Mouse (Mus musculus) gastrocnemius, adult 18-20 months (tissue): ENCODE results near the gene Dcbld1. TPM values are rescaled to one million over a fixed set of nuclear protein-coding genes. Genes with fewer than 3 reads are reported as not detected.

ENCODE experiments used
- DNase-seq: peaks from one replicate; pipeline ENCODE4 v3.0.0; 2021; ENCODE audit warnings: low spot score
- long read RNA-seq, 2 experiments: library from polyadenylated mRNA; stranded (forward); transcript quantifications; one replicate each; pipeline ENCODE4 v2.0.0; 2021
- total RNA-seq, 2 experiments: library from RNA; stranded (reverse); gene quantifications; 2 replicates each; pipeline ENCODE4 v1.2.3; 2021

The Dcbld1 gene
- total RNA-seq, result 1 to 10 TPM; 1.3 to 1.7 TPM
- long read RNA-seq, experiment 1, partial matches to known transcripts, result 1 of 3 reads
- long read RNA-seq, experiment 1, other reads (novel, unspliced or antisense), result 1 of 3 reads
- long read RNA-seq, experiment 2, partial matches to known transcripts, result 0 of 1 reads
- long read RNA-seq, experiment 2, other reads (novel, unspliced or antisense), result 1 of 1 reads

GRCm38 (mm10) chr10:52233301-52233968 is at the start of gene Dcbld1:
Gene Dcbld1, plus strand, starts transcription at chr10:52233619.
- peak; percentile 37 for DNase-seq

- no peak for DNase-seq
These were observed 47.5 kb upstream of the Dcbld1 start for GRCm38 (mm10) chr10:52185900-52186299.

GRCm38 (mm10) chr10:52194957-52195852 is 38.2 kb upstream of the Dcbld1 start, which contains the start of gene Ros1:
Gene Ros1, minus strand, starts transcription at chr10:52195244.
- no peak for DNase-seq

GRCm38 (mm10) chr10:52204006-52204405 is 29.4 kb upstream of the Dcbld1 start:
- DNase-seq, result no peak

GRCm38 (mm10) chr10:52215267-52215818 is 18.1 kb upstream of the Dcbld1 start:
- no peak for DNase-seq

- DNase-seq, result peak; percentile 22
These were observed 16.4 kb upstream of the Dcbld1 start for GRCm38 (mm10) chr10:52216797-52217563.

- no peak for DNase-seq
These were observed 15.9 kb upstream of the Dcbld1 start for GRCm38 (mm10) chr10:52217564-52217934.

GRCm38 (mm10) chr10:52219600-52219999 is 13.8 kb upstream of the Dcbld1 start:
- no peak for DNase-seq

GRCm38 (mm10) chr10:52232196-52233176 is 933 bp upstream of the Dcbld1 start:
- DNase-seq, result no peak

GRCm38 (mm10) chr10:52233969-52234653 is 692 bp downstream of the Dcbld1 start:
- peak; percentile 20 for DNase-seq

- DNase-seq, result no peak
These were observed 1.2 kb downstream of the Dcbld1 start for GRCm38 (mm10) chr10:52234654-52234981.

- no peak for DNase-seq
These were observed 2.0 kb downstream of the Dcbld1 start for GRCm38 (mm10) chr10:52235461-52235860.

GRCm38 (mm10) chr10:52242015-52242414 is 8.6 kb downstream of the Dcbld1 start:
- DNase-seq, result no peak

- DNase-seq, result no peak
These were observed 9.4 kb downstream of the Dcbld1 start for GRCm38 (mm10) chr10:52242680-52243323.

- no peak for DNase-seq
These were observed 12.8 kb downstream of the Dcbld1 start for GRCm38 (mm10) chr10:52246207-52246606.

- peak; percentile 20 for DNase-seq
These were observed 18.8 kb downstream of the Dcbld1 start for GRCm38 (mm10) chr10:52252240-52252639.

GRCm38 (mm10) chr10:52253426-52253825 is 20.0 kb downstream of the Dcbld1 start:
- DNase-seq, result no peak

GRCm38 (mm10) chr10:52257768-52258167 is 24.3 kb downstream of the Dcbld1 start:
- no peak for DNase-seq
